Mouse (Mus musculus) forebrain, postnatal 0 days (tissue): ENCODE measurements around the gene Gatd1. TPM values are rescaled to one million over a fixed set of nuclear protein-coding genes. Genes with fewer than 3 reads are reported as not detected.

Experiments
- ATAC-seq: fragments of 200-750 bp; cut with Nextera tagmentation; 2 replicates; pipeline ENCODE4 v1.8.0; 2017; ENCODE audit warnings: mild to moderate bottlenecking, moderate library complexity
- DNase-seq: peaks from one replicate; pipeline ENCODE4 v3.0.0-alpha.2; 2015
- H3K27ac ChIP-seq: fragments of 300-500 bp; sonication (generic); 2 replicates; pipeline ENCODE4 v1.5.1; 2014; ENCODE audit warnings: low read depth, mild to moderate bottlenecking, antibody characterized with exemption, low read length, moderate library complexity, mixed read lengths
- H3K27me3 ChIP-seq: fragments of 300-500 bp; sonication (generic); 2 replicates; pipeline ENCODE4 v1.6.1; 2014; ENCODE audit warnings: mild to moderate bottlenecking, low read length, mixed read lengths; ENCODE audit not compliant: insufficient read depth
- H3K36me3 ChIP-seq: fragments of 300-500 bp; sonication (generic); 2 replicates; pipeline ENCODE4 v1.6.1; 2014; ENCODE audit warnings: mild to moderate bottlenecking, moderate library complexity; ENCODE audit not compliant: insufficient read depth
- H3K4me1 ChIP-seq: fragments of 300-500 bp; sonication (generic); 2 replicates; pipeline ENCODE4 v1.6.1; 2014; ENCODE audit warnings: antibody characterized with exemption; ENCODE audit not compliant: insufficient read depth
- H3K4me2 ChIP-seq: fragments of 300-500 bp; sonication (generic); 2 replicates; pipeline ENCODE4 v1.6.1; 2014; ENCODE audit warnings: low read depth, mild to moderate bottlenecking, moderate library complexity
- H3K4me3 ChIP-seq: fragments of 300-500 bp; sonication (generic); 2 replicates; pipeline ENCODE4 v1.5.1; 2014; ENCODE audit warnings: low read depth, low read length, mixed read lengths
- H3K9ac ChIP-seq: fragments of 300-500 bp; sonication (generic); 2 replicates; pipeline ENCODE4 v1.6.1; 2014; ENCODE audit warnings: mild to moderate bottlenecking
- H3K9me3 ChIP-seq: fragments of 300-500 bp; sonication (generic); 2 replicates; pipeline ENCODE4 v1.6.1; 2016; ENCODE audit warnings: low read length
- CTCF ChIP-seq: sonication (generic); IDR thresholded peaks from 2 replicates; pipeline ENCODE4 v1.5.1; 2016; ENCODE audit warnings: antibody characterized with exemption, control low read depth, low read depth
- WGBS: fragments of 180-500 bp; shearing (Covaris S2); extraction: QIAGEN DNeasy Blood & Tissue Kit; methylation state at CpG from one replicate; pipeline ENCODE4 v1.1.7; 2014; 5-methylcytosine and 5-hydroxymethylcytosine counted together
- polyA plus RNA-seq: library from polyadenylated mRNA; unstranded; fragments of >200 nt; fragmentation: Nextera tagmentation; extraction: Ambion mirVana; gene quantifications from 2 replicates; pipeline ENCODE4 v1.2.1, GENCODE M21; 2015
- total RNA-seq: library from RNA; depleted of rRNA; stranded (reverse); fragments of >200 nt; gene quantifications from 2 replicates; pipeline ENCODE4 v1.2.3, GENCODE M21; 2014; rRNA removed

The Gatd1 gene
- total and polyA plus RNA-seq, 2 experiments from 2014 or later, result 56.0 to 65.0 TPM

DNA sequence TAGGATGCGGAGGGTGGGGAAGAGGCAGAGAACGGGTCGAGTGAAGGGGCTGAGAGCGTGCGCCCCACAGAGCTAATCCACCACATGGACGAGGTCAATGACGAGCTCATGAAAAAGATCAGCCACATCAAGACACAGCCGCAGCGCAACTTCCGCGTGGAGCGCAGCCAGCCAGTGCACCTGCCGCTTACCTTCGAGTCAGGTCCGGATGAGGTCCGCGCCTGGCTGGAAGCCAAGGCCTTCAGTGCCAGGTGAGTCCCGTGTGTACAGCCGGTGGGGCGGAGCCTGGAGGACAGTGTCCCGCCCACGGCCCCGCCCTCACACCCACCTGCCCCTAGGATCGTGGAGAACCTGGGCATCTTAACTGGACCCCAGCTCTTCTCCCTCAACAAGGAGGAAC is 52.4 kb downstream of the Gatd1 start:
- no peak for TF ChIP-seq CTCF

More for the DNA sequence above, 52.4 kb downstream of the Gatd1 start:
- no peak overlapping the region for H3K9ac ChIP-seq
- DNase-seq (no peak), ATAC-seq (no peak)
- no peak overlapping the region for H3K4me3 ChIP-seq
- H3K36me3 ChIP-seq, result no peaks in the 10 kb centered on the region
- 13% methylated on average over 24 of the region's 24 CpGs for WGBS
- H3K4me1 ChIP-seq, result no peaks in the 10 kb centered on the region
- no peak overlapping the region for H3K27ac ChIP-seq
- H3K4me2 ChIP-seq, result 0 out of 2 replicates have a peak overlapping the region, but pooled peaks have one; percentile 13
- no peaks in the 10 kb centered on the region for H3K27me3 ChIP-seq
- H3K9me3 ChIP-seq, result no peaks in the 10 kb centered on the region

Other genes starting within 250 kb of the Gatd1 start
- 41.6 and 41.9 TPM in 2 replicates for gene Rnh1, start 241.3 kb downstream of the Gatd1 start, total RNA-seq
- 43.1 and 45.4 TPM in 2 replicates for gene Rnh1, start 241.3 kb downstream of the Gatd1 start, polyA plus RNA-seq
- gene Hras, start 220.1 kb downstream of the Gatd1 start, total RNA-seq, result 103 and 149 TPM in 2 replicates
- 198 and 199 TPM in 2 replicates for gene Hras, start 220.1 kb downstream of the Gatd1 start, polyA plus RNA-seq
- 11.1 and 11.7 TPM in 2 replicates for gene Lrrc56, start 220.0 kb downstream of the Gatd1 start, total RNA-seq
- 10.2 and 10.7 TPM in 2 replicates for gene Lrrc56, start 220.0 kb downstream of the Gatd1 start, polyA plus RNA-seq
- gene Lmntd2, start 200.1 kb downstream of the Gatd1 start, total RNA-seq, result 0.62 TPM in 1 of 2 replicates, not detected in the other
- gene Lmntd2, start 200.1 kb downstream of the Gatd1 start, polyA plus RNA-seq, result 0.15 and 0.33 TPM in 2 replicates
- 13.3 and 15.8 TPM in 2 replicates for gene Rassf7, start 198.3 kb downstream of the Gatd1 start, total RNA-seq
- gene Rassf7, start 198.3 kb downstream of the Gatd1 start, polyA plus RNA-seq, result 15.6 and 19.1 TPM in 2 replicates
- gene Phrf1, start 185.4 kb downstream of the Gatd1 start, total RNA-seq, result 50.2 and 53.8 TPM in 2 replicates
- gene Phrf1, start 185.4 kb downstream of the Gatd1 start, polyA plus RNA-seq, result 26.1 and 35.8 TPM in 2 replicates
- gene Irf7, start 147.7 kb downstream of the Gatd1 start, total RNA-seq, result 1.3 and 3.8 TPM in 2 replicates
- 3.4 and 3.7 TPM in 2 replicates for gene Irf7, start 147.7 kb downstream of the Gatd1 start, polyA plus RNA-seq
- gene Cdhr5, start 137.3 kb downstream of the Gatd1 start, total RNA-seq, result not detected in 2 replicates
- gene Cdhr5, start 137.3 kb downstream of the Gatd1 start, polyA plus RNA-seq, result not detected in 2 replicates
- gene Sct, start 135.0 kb downstream of the Gatd1 start, total RNA-seq, result not detected in 2 replicates
- gene Sct, start 135.0 kb downstream of the Gatd1 start, polyA plus RNA-seq, result 2.9 and 3.9 TPM in 2 replicates
- gene Drd4, start 122.1 kb downstream of the Gatd1 start, total RNA-seq, result 0.31 and 0.38 TPM in 2 replicates
- 0.90 and 0.98 TPM in 2 replicates for gene Drd4, start 122.1 kb downstream of the Gatd1 start, polyA plus RNA-seq
- 238 and 239 TPM in 2 replicates for gene Deaf1, start 86.4 kb downstream of the Gatd1 start, total RNA-seq
- 282 and 289 TPM in 2 replicates for gene Deaf1, start 86.4 kb downstream of the Gatd1 start, polyA plus RNA-seq
- 25.2 and 33.2 TPM in 2 replicates for gene Tmem80, start 86.4 kb downstream of the Gatd1 start, total RNA-seq
- gene Tmem80, start 86.4 kb downstream of the Gatd1 start, polyA plus RNA-seq, result 32.9 and 34.7 TPM in 2 replicates
- gene Eps8l2, start 75.3 kb downstream of the Gatd1 start, total RNA-seq, result 1.0 and 1.1 TPM in 2 replicates
- 0.74 and 0.82 TPM in 2 replicates for gene Eps8l2, start 75.3 kb downstream of the Gatd1 start, polyA plus RNA-seq
- 224 and 297 TPM in 2 replicates for gene Taldo1, start 21.9 kb downstream of the Gatd1 start, total RNA-seq
- gene Taldo1, start 21.9 kb downstream of the Gatd1 start, polyA plus RNA-seq, result 304 and 352 TPM in 2 replicates
- 83.3 and 94.7 TPM in 2 replicates for gene Cend1, start 15.4 kb upstream of the Gatd1 start, total RNA-seq
- gene Cend1, start 15.4 kb upstream of the Gatd1 start, polyA plus RNA-seq, result 111 and 125 TPM in 2 replicates
- gene Slc25a22, start 23.8 kb upstream of the Gatd1 start, total RNA-seq, result 115 and 141 TPM in 2 replicates
- gene Slc25a22, start 23.8 kb upstream of the Gatd1 start, polyA plus RNA-seq, result 106 and 132 TPM in 2 replicates
- 2.0 and 2.2 TPM in 2 replicates for gene Pidd1, start 29.9 kb upstream of the Gatd1 start, total RNA-seq
- 2.3 and 2.4 TPM in 2 replicates for gene Pidd1, start 29.9 kb upstream of the Gatd1 start, polyA plus RNA-seq
- 312 and 427 TPM in 2 replicates for gene Rplp2, start 33.2 kb upstream of the Gatd1 start, total RNA-seq
- gene Rplp2, start 33.2 kb upstream of the Gatd1 start, polyA plus RNA-seq, result 868 and 1,034 TPM in 2 replicates
- gene Pnpla2, start 41.1 kb upstream of the Gatd1 start, total RNA-seq, result 6.2 and 7.7 TPM in 2 replicates
- 18.3 and 22.4 TPM in 2 replicates for gene Pnpla2, start 41.1 kb upstream of the Gatd1 start, polyA plus RNA-seq
- 4.5 and 7.2 TPM in 2 replicates for gene Cracr2b, start 47.0 kb upstream of the Gatd1 start, total RNA-seq
- gene Cracr2b, start 47.0 kb upstream of the Gatd1 start, polyA plus RNA-seq, result 5.2 and 6.7 TPM in 2 replicates
- 55.8 and 62.4 TPM in 2 replicates for gene Cd151, start 53.3 kb upstream of the Gatd1 start, total RNA-seq
- gene Cd151, start 53.3 kb upstream of the Gatd1 start, polyA plus RNA-seq, result 12.4 and 18.7 TPM in 2 replicates
- 21.1 and 24.6 TPM in 2 replicates for gene Polr2l, start 61.0 kb upstream of the Gatd1 start, total RNA-seq
- gene Polr2l, start 61.0 kb upstream of the Gatd1 start, polyA plus RNA-seq, result 73.2 and 74.8 TPM in 2 replicates
- gene Tspan4, start 61.1 kb upstream of the Gatd1 start, total RNA-seq, result 52.5 and 79.6 TPM in 2 replicates
- 54.9 and 57.9 TPM in 2 replicates for gene Tspan4, start 61.1 kb upstream of the Gatd1 start, polyA plus RNA-seq
- gene Chid1, start 125.7 kb upstream of the Gatd1 start, total RNA-seq, result 40.5 and 42.0 TPM in 2 replicates
- gene Chid1, start 125.7 kb upstream of the Gatd1 start, polyA plus RNA-seq, result 38.9 and 42.0 TPM in 2 replicates
- gene Ap2a2, start 148.0 kb upstream of the Gatd1 start, total RNA-seq, result 154 and 187 TPM in 2 replicates
- gene Ap2a2, start 148.0 kb upstream of the Gatd1 start, polyA plus RNA-seq, result 91.5 and 112 TPM in 2 replicates
- not detected in 2 replicates for gene Muc6, start 241.2 kb upstream of the Gatd1 start, total RNA-seq
- gene Muc6, start 241.2 kb upstream of the Gatd1 start, polyA plus RNA-seq, result 0.04 and 0.07 TPM in 2 replicates